Mouse (Mus musculus) small intestine, adult 2 months (tissue): ENCODE results near the gene Uba3.

ENCODE experiments used
- CTCF ChIP-seq: fragments of 200-500 bp; IDR thresholded peaks from 2 replicates; pipeline ENCODE4 v1.5.1; 2012; ENCODE audit warnings: low read depth, mild to moderate bottlenecking, control low read depth, inconsistent platforms, low read length, moderate library complexity, mixed read lengths; ENCODE audit not compliant: insufficient replicate concordance, insufficient read length; ENCODE audit errors: extremely low read depth
- POLR2A ChIP-seq: fragments of 200-500 bp; IDR thresholded peaks from 2 replicates; pipeline ENCODE4 v1.6.1; 2012; ENCODE audit warnings: low read depth, mild to moderate bottlenecking, control low read depth, inconsistent platforms, low read length, moderate library complexity

- no peak for TF ChIP-seq CTCF
- TF ChIP-seq POLR2A = no peak
Measured at GRCm38 (mm10) chr6:97222321-97222720, 16.9 kb upstream of the Uba3 start.
